Mouse (Mus musculus) Patski (cell line): ENCODE measurements around the gene Vil1. TPM values are rescaled to one million over a fixed set of nuclear protein-coding genes. Genes with fewer than 3 reads are reported as not detected.

Source experiments
- ATAC-seq: fragments of 100-300 bp; one replicate; pipeline ENCODE4 v1.8.0; 2021
- CTCF ChIA-PET: fragments of 350-600 bp; sonication (Branson Sonifier 250); formaldehyde crosslinking; loops from one replicate; lab custom pipeline; 2022; ENCODE audit warnings: inconsistent platforms; lab: Charles Lee
- POLR2A ChIA-PET: fragments of 350-600 bp; sonication (Branson Sonifier 250); formaldehyde crosslinking; loops from one replicate; lab custom pipeline; 2022; ENCODE audit warnings: antibody characterized with exemption, inconsistent platforms; lab: Charles Lee
- DNase-seq: peaks from one replicate; pipeline ENCODE4 v3.0.0-alpha.2; 2011; ENCODE audit warnings: low read depth, low spot score
- H3K27me3 ChIP-seq: fragments of 371-371 bp; one replicate; pipeline ENCODE4 v1.5.1; 2021
- CTCF ChIP-seq: fragments of 100-300 bp; IDR thresholded peaks from one replicate; pipeline ENCODE4 v1.5.1; 2021
- in situ Hi-C: fragments of 300-500 bp; cut with MboI; formaldehyde crosslinking; loops from 3 replicates; pipeline ENCODE4 v1.11.1; 2018; ENCODE audit warnings: low pct_unique_long_range_greater_than_20kb, mixed read lengths
- polyA plus RNA-seq: library from polyadenylated mRNA; unstranded; gene quantifications from one replicate; pipeline ENCODE4 v1.2.3, GENCODE M21; 2021

Vil1 gene
- polyA plus RNA-seq, 1 experiment from 2014 or later: 0.13 TPM

DNA sequence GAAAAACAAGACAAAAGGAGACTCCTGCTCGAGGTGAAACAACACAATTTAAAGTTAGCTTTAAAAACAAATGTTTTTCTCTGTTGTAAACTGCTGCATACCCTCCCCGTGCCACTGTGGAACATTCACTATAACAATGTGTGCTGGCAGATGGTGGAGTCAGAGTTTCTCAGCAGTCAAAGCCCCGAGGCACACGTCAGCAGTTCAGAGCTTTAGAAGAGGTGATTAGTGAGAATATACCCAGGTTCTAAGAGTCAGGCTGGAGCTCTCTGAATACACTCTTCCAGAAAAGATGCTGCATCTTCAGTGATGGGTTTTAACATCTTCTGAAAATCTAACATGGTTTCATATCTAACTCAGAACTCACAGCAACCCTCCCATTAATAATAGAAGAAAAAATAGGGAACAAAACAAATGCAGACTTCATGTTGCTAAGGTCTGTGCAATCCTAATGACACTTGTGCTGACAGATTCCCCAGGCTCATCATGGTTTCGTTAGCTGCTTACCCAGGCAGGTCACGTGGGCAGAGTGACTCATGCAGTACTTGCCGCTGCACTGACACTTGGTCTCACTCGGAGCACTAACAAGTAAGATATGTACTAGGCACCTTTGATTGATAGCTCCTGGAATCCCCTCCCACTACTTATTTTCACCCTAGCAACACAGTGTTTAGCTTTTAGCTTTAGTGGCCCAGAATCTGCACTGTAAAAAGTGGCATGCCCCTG is 28.7 kb downstream of the Vil1 start:
- no peaks in the 10 kb centered on the region for H3K27me3 ChIP-seq
- TF ChIP-seq CTCF: no peak
- in situ Hi-C loops: no loop called here
- DNase-seq (peak; percentile 35), ATAC-seq (peak; percentile 93)
- CTCF ChIA-PET: interaction anchor here (1.1 to 4.2 kb wide), 6 partner anchors 9 to 40 kb away, joined by 3 to 20 read pairs (median 10); no protein-coding TSS in a partner anchor
- POLR2A ChIA-PET: interaction anchor here (0.6 to 1.6 kb wide), 3 partner anchors 11 to 255 kb away, joined by 3 to 5 read pairs (median 3); no protein-coding TSS in a partner anchor

DNA sequence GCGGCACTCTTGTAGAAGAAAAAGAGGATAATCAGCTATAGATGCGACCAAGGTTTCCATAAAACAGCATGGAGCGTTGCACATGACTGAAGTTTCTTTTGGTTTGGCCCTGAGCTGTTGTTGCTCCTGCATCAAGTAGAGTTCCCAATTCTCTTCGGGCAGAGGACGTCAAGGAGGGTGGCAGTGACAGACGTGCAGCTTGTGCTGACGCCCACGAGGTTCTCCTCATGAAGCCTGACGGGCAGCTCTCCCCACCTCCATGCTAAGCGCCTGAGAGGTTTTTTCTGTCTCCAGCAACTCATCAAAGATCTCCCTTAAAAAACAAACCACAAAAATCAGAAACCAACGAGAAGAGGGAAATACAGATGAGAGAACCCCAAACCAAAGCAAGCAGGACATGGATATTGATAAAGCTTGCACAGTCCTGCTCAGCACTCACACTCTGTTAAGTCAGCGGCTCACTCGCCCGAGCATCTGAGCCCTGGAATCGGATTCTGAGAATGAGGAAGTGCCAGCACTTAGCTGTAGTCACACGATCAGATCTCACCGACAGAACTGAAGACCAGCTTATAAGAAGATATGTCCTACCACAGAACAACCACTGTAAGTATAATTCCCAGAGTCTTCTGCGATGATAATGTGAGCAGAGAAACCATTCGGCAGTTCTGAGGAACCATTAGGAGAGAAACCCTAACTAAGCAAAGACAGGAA is 30.1 kb downstream of the Vil1 start:
- in situ Hi-C loops: no loop called here
- ATAC-seq: no peak
- TF ChIP-seq CTCF: no peak
- DNase-seq: no peak
- no peaks in the 10 kb centered on the region for H3K27me3 ChIP-seq
- CTCF ChIA-PET: interaction anchor here (0.6 to 4.2 kb wide), 5 partner anchors 9 to 42 kb away, joined by 3 to 20 read pairs (median 3); no protein-coding TSS in a partner anchor
- POLR2A ChIA-PET: interaction anchor here (1.6 kb wide), 1 partner anchor 42 kb away, joined by 5 read pairs; no protein-coding TSS in a partner anchor

DNA sequence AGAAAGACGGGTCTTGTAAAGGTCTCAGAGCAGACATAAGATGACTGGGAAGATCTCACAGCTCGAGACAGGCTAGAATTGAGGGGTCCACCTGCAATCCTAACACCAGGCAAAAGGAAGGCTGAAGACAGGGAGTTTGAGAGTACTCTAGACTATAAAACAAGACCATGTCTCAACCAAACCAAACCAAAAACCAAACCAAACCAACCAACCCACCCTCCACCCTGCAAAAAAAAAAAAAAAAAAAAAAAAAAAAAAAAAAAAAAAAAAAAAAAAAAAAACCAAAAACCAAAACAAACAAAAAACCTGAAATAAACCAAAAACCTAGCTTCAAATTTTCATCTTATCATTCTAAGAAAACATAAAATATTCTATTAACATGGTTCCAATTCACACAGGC is 35.4 kb downstream of the Vil1 start:
- ATAC-seq: no peak
- DNase-seq: no peak
- ChIA-PET POLR2A (interaction anchor here (0.7 kb wide), 1 partner anchor 244 kb away, joined by 6 read pairs; no protein-coding TSS in a partner anchor), CTCF (interaction anchor here (0.9 to 1.5 kb wide), 4 partner anchors 9 to 47 kb away, joined by 3 to 4 read pairs (median 3); no protein-coding TSS in a partner anchor)
- no peaks in the 10 kb centered on the region for H3K27me3 ChIP-seq
- no peak for TF ChIP-seq CTCF
- in situ Hi-C loops: no loop called here

DNA sequence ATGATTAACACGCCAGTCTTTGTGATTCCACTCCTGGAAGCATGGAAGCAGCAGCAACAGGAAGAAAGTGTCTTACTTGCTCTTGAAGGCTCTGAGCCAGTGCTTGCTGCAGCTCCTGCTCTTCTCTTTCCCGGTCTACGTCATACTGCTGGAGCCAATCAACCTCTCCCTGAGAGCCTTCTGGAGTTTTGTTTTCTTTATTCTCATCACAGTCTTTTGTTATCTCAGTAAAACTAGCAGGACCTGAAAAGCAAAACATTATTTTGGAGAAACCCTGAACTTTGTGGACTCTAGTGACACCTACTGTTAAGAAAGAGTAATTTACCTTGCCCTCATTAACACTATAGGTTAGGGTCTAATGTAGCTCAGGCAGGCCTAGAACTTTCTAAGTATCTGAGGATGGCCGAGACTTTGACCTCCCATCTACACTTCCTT is 43.5 kb downstream of the Vil1 start:
- in situ Hi-C loops: no loop called here
- ChIA-PET CTCF (interaction anchor here (0.7 to 3.5 kb wide), 12 partner anchors 8 to 157 kb away, joined by 3 to 20 read pairs (median 4); no protein-coding TSS in a partner anchor), POLR2A (no interaction called here)
- DNase-seq (peak; percentile 38), ATAC-seq (peak; percentile 39)
- peak; percentile 63 for TF ChIP-seq CTCF
- no peaks in the 10 kb centered on the region for H3K27me3 ChIP-seq

DNA sequence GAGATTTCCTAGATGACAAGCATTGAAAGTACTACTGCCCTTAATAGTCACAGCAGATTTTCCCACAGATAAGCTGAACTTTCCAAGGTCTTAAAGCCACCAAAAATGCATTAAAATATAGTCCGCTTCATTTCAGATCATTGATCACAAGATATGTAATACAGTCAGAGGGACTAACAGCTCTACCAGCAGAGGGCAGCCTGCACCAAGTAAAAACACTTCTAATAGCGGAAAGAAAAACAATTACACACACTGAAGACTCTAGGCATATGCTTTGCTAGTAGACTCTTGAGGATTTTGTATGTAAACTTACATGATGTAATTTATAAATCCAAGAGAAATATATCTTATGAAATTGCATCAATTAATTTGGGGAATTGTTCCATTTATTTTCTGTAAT is 51.1 kb downstream of the Vil1 start:
- in situ Hi-C loops: no loop called here
- CTCF ChIA-PET: interaction anchor here (0.7 to 2.4 kb wide), 6 partner anchors 8 to 50 kb away, joined by 3 to 8 read pairs (median 3); no protein-coding TSS in a partner anchor
- TF ChIP-seq CTCF: peak; percentile 54
- no peaks in the 10 kb centered on the region for H3K27me3 ChIP-seq
- ATAC-seq (no peak), DNase-seq (no peak)
- POLR2A ChIA-PET: no interaction called here

Other genes with a start within 250 kb of the Vil1 start
- not detected for gene Cxcr1, start 214.7 kb upstream of the Vil1 start, polyA plus RNA-seq
- gene Arpc2, start 173.3 kb upstream of the Vil1 start, polyA plus RNA-seq: 419 TPM
- 1.7 TPM for gene Gpbar1, start 130.8 kb upstream of the Vil1 start, polyA plus RNA-seq
- 257 TPM for gene Aamp, start 124.6 kb upstream of the Vil1 start, polyA plus RNA-seq
- gene Pnkd, start 124.4 kb upstream of the Vil1 start, polyA plus RNA-seq: 158 TPM
- 28.0 TPM for gene Tmbim1, start 103.8 kb upstream of the Vil1 start, polyA plus RNA-seq
- gene Catip, start 47.3 kb upstream of the Vil1 start, polyA plus RNA-seq: 2.2 TPM
- 0.10 TPM for gene Slc11a1, start 34.2 kb upstream of the Vil1 start, polyA plus RNA-seq
- 81.9 TPM for gene Ctdsp1, start 17.9 kb upstream of the Vil1 start, polyA plus RNA-seq
- gene Cnot9, start 96.7 kb downstream of the Vil1 start, polyA plus RNA-seq: 43.5 TPM
- 0.83 TPM for gene Plcd4, start 133.5 kb downstream of the Vil1 start, polyA plus RNA-seq
- 8.4 TPM for gene Usp37, start 134.9 kb downstream of the Vil1 start, polyA plus RNA-seq
- 14.9 TPM for gene Zfp142, start 178.9 kb downstream of the Vil1 start, polyA plus RNA-seq
- 24.9 TPM for gene Bcs1l, start 178.9 kb downstream of the Vil1 start, polyA plus RNA-seq
- gene Rnf25, start 192.0 kb downstream of the Vil1 start, polyA plus RNA-seq: 60.1 TPM
- gene Stk36, start 192.1 kb downstream of the Vil1 start, polyA plus RNA-seq: 12.5 TPM